Mouse (Mus musculus): ENCODE results near the gene Nos1ap. TPM values are rescaled to one million over a fixed set of nuclear protein-coding genes. Genes with fewer than 3 reads are reported as not detected.

Nos1ap gene
- polyA plus RNA-seq, 1 experiment from 2014 or later, result 5.2 TPM

DNA sequence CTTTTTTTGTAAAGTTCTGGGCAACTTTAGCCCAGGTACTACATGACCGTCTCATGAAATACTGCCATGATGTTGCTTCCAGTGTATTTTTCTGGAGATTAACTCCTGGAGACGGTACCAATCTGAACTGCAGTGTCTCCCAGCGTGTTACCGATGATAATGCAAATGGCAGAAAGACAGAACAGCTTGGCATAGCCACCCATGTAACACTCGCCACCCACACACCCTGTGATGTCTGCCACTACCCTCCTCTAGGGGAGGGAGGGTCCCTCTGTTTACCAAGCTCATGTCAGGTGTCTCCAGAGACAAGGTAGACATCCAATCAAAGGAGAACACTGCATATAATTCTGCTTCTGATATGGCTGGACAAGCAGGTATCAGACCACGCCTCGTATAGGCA lies 70.0 kb downstream of the Nos1ap start:
- no peak for ATAC-seq (ENCODE audit: insufficient read depth)
- Histone ChIP-seq H3K4me2 (no peak overlapping the region), H3K4me1 (replicated peaks) (0 out of 2 replicates have a peak, but pooled peaks cover 5% of the 10 kb centered on the region), H3K27ac (replicated peaks) (no peak overlapping the region), H3K9me3 (replicated peaks) (no peaks in the 10 kb centered on the region), H3K36me3 (replicated peaks) (no peaks in the 10 kb centered on the region), H3K27me3 (no peaks in the 10 kb centered on the region), H3K4me3 (replicated peaks) (no peak overlapping the region), H3K9ac (no peak overlapping the region)
- 67% methylated on average over 7 of the region's 7 CpGs for WGBS (ENCODE audit: insufficient replicate concordance)

- 0 out of 2 replicates have a peak, but pooled peaks cover 7% of the 10 kb centered on the region for H3K4me1 ChIP-seq (replicated peaks)
- no peaks in the 10 kb centered on the region for H3K27me3 ChIP-seq
- 0 out of 2 replicates have a peak overlapping the region, but pooled peaks have one; percentile 4 for H3K4me2 ChIP-seq
- ATAC-seq (ENCODE audit: insufficient read depth), result peak; percentile 84
- H3K27ac ChIP-seq (replicated peaks), result peak overlapping the region; percentile 58
- H3K36me3 ChIP-seq (replicated peaks), result no peaks in the 10 kb centered on the region
- no peak overlapping the region for H3K4me3 ChIP-seq (replicated peaks)
- 65% methylated on average over 6 of the region's 6 CpGs for WGBS (ENCODE audit: insufficient replicate concordance)
- no peaks in the 10 kb centered on the region for H3K9me3 ChIP-seq (replicated peaks)
- H3K9ac ChIP-seq, result no peak overlapping the region
Measured at GRCm38 (mm10) chr1:170516182-170516581, 73.5 kb downstream of the Nos1ap start.

DNA sequence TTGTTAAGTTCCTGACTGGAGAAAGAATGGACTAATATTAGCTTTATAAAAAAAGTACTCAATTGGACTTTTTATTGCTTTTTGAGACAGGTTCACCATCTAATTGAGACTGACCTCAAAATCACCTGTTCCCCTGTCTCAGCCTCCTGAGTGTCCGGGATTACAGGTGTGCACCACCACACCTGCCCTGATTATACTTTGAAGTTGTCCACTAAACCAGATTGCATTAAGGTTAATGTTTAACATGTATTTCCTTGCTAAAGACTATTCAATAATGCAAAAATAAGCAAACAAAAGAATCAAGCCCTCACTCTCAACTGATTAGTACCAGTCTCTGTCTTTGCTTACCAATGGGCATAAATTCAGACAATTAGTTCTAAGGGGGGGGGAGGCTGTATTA lies 74.2 kb downstream of the Nos1ap start:
- WGBS (ENCODE audit: insufficient replicate concordance), result 59% methylated on average over 1 of the region's 1 CpGs
- Histone ChIP-seq H3K4me3 (replicated peaks) (no peak overlapping the region), H3K36me3 (replicated peaks) (no peaks in the 10 kb centered on the region), H3K9me3 (replicated peaks) (no peaks in the 10 kb centered on the region), H3K27ac (replicated peaks) (peak overlapping the region; percentile 19; the same call in 1 of the 2 replicates), H3K9ac (no peak overlapping the region), H3K4me2 (no peak overlapping the region; the same call in 1 of the 2 replicates), H3K4me1 (replicated peaks) (0 out of 2 replicates have a peak, but pooled peaks cover 11% of the 10 kb centered on the region), H3K27me3 (no peaks in the 10 kb centered on the region)
- ATAC-seq (ENCODE audit: insufficient read depth), result no peak

DNA sequence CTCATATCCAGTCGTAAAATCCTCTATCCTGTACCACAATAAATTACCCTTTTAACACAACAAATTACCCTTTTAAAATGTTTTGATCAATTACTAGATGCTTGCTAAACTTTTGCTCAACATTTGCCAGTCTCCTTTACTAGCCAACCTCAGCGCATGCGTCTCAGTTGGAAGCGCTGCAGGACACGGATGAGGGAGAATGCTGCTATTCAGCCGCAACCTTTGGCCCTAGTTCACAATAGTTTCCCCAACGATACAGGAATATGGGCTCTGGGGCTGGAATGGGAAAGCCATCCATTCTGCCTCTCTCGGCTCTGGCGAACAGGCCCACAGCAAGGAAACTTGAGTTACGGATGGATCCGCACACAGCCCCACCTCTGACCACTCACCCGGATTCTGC lies 75.4 kb downstream of the Nos1ap start:
- Histone ChIP-seq H3K4me2 (no peak overlapping the region), H3K27me3 (no peaks in the 10 kb centered on the region), H3K9ac (no peak overlapping the region), H3K4me1 (replicated peaks) (0 out of 2 replicates have a peak, but pooled peaks cover 12% of the 10 kb centered on the region), H3K4me3 (replicated peaks) (no peak overlapping the region), H3K9me3 (replicated peaks) (no peaks in the 10 kb centered on the region), H3K27ac (replicated peaks) (no peak overlapping the region), H3K36me3 (replicated peaks) (no peaks in the 10 kb centered on the region)
- WGBS (ENCODE audit: insufficient replicate concordance), result 80% methylated on average over 12 of the region's 12 CpGs
- ATAC-seq (ENCODE audit: insufficient read depth), result no peak

DNA sequence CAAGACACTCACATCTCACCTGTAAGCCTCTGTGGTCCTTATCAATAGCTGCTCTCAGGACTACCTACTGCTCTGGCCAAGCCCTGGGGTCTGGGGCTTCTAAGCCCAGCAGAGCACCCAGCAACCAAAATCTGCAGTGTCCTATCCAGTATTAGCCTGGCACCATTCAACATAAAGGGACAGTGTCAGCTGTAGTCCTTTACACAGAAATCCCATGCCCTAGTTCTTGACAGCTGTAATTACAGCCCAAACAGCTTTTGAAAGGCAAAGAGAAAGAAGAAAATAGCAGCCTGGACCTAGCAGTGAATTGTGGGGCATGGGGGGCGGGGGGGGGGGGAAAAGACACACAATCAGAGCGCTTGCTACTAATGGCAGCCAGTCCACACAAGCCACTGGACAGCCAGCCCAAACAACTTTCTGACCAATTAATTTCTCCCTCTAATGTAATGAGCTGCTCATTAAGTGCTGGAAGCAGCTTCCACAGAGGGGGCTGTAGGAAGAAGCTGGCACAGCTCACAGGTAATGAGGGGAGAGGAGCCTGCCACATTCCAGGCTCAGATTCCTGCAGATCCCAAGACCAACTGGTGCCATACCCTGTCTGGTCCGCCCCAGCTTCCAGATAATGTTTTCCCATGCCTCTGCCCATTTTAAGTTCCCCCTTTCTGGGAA lies 77.1 kb downstream of the Nos1ap start:
- Histone ChIP-seq H3K4me3 (replicated peaks) (no peak overlapping the region), H3K9ac (no peak overlapping the region), H3K9me3 (replicated peaks) (no peaks in the 10 kb centered on the region), H3K4me1 (replicated peaks) (0 out of 2 replicates have a peak, but pooled peaks cover 12% of the 10 kb centered on the region), H3K27me3 (no peaks in the 10 kb centered on the region), H3K36me3 (replicated peaks) (no peaks in the 10 kb centered on the region), H3K4me2 (no peak overlapping the region), H3K27ac (replicated peaks) (no peak overlapping the region)
- no peak for ATAC-seq (ENCODE audit: insufficient read depth)
- 50% methylated on average over 3 of the region's 3 CpGs for WGBS (ENCODE audit: insufficient replicate concordance)

GRCm38 (mm10) chr1:170510595-170511240 lies 78.9 kb downstream of the Nos1ap start:
- no peak overlapping the region for H3K4me2 ChIP-seq
- no peak overlapping the region for H3K4me3 ChIP-seq (replicated peaks)
- ATAC-seq (ENCODE audit: insufficient read depth), result no peak
- WGBS (ENCODE audit: insufficient replicate concordance), result 8% methylated on average over 3 of the region's 3 CpGs
- H3K9ac ChIP-seq, result no peak overlapping the region
- H3K9me3 ChIP-seq (replicated peaks), result no peaks in the 10 kb centered on the region
- 0 out of 2 replicates have a peak, but pooled peaks cover 12% of the 10 kb centered on the region for H3K4me1 ChIP-seq (replicated peaks)
- no peak overlapping the region for H3K27ac ChIP-seq (replicated peaks)
- no peaks in the 10 kb centered on the region for H3K27me3 ChIP-seq
- no peaks in the 10 kb centered on the region for H3K36me3 ChIP-seq (replicated peaks)

- Histone ChIP-seq H3K27me3 (no peaks in the 10 kb centered on the region), H3K4me1 (replicated peaks) (0 out of 2 replicates have a peak, but pooled peaks cover 10% of the 10 kb centered on the region), H3K4me2 (no peak overlapping the region), H3K36me3 (replicated peaks) (no peaks in the 10 kb centered on the region), H3K27ac (replicated peaks) (no peak overlapping the region), H3K9me3 (replicated peaks) (no peaks in the 10 kb centered on the region), H3K9ac (no peak overlapping the region), H3K4me3 (replicated peaks) (no peak overlapping the region)
- WGBS (ENCODE audit: insufficient replicate concordance), result 64% methylated on average over 6 of the region's 6 CpGs
- ATAC-seq (ENCODE audit: insufficient read depth), result no peak
Measured at GRCm38 (mm10) chr1:170506309-170506708, 83.4 kb downstream of the Nos1ap start.

DNA sequence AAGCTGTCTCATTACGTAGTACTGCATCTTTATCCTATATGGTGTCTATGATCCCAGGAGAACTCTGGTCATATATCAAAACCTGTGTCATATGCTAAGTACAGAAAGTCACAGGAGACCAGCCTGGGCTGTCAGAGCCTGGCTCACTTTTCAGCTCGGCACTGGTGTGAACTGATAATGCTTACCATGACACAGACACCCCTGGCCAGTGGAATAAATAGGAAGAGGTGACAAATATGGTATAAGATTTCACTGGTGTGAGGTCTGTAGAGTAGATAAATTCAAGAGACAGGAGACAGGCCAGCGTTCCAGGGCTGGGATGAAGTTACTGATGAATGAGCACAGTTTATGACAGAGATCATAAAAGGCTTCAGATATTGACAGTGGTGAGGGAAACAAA lies 84.6 kb downstream of the Nos1ap start:
- no peaks in the 10 kb centered on the region for H3K36me3 ChIP-seq (replicated peaks)
- ATAC-seq (ENCODE audit: insufficient read depth), result no peak
- 34% methylated on average over 3 of the region's 3 CpGs for WGBS (ENCODE audit: insufficient replicate concordance)
- no peaks in the 10 kb centered on the region for H3K9me3 ChIP-seq (replicated peaks)
- H3K4me3 ChIP-seq (replicated peaks), result no peak overlapping the region
- H3K9ac ChIP-seq, result no peak overlapping the region
- H3K27ac ChIP-seq (replicated peaks), result no peak overlapping the region
- no peaks in the 10 kb centered on the region for H3K27me3 ChIP-seq
- peaks cover 9% of the 10 kb centered on the region; the same call in 1 of the 2 replicates for H3K4me1 ChIP-seq (replicated peaks)
- H3K4me2 ChIP-seq, result no peak overlapping the region

GRCm38 (mm10) chr1:170504378-170504777 lies 85.3 kb downstream of the Nos1ap start:
- H3K9ac ChIP-seq, result no peak overlapping the region
- H3K27me3 ChIP-seq, result no peaks in the 10 kb centered on the region
- 58% methylated on average over 4 of the region's 4 CpGs for WGBS (ENCODE audit: insufficient replicate concordance)
- H3K4me2 ChIP-seq, result no peak overlapping the region
- ATAC-seq (ENCODE audit: insufficient read depth), result no peak
- H3K4me1 ChIP-seq (replicated peaks), result peaks cover 15% of the 10 kb centered on the region
- H3K9me3 ChIP-seq (replicated peaks), result no peaks in the 10 kb centered on the region
- no peak overlapping the region for H3K4me3 ChIP-seq (replicated peaks)
- H3K36me3 ChIP-seq (replicated peaks), result no peaks in the 10 kb centered on the region
- no peak overlapping the region for H3K27ac ChIP-seq (replicated peaks)

DNA sequence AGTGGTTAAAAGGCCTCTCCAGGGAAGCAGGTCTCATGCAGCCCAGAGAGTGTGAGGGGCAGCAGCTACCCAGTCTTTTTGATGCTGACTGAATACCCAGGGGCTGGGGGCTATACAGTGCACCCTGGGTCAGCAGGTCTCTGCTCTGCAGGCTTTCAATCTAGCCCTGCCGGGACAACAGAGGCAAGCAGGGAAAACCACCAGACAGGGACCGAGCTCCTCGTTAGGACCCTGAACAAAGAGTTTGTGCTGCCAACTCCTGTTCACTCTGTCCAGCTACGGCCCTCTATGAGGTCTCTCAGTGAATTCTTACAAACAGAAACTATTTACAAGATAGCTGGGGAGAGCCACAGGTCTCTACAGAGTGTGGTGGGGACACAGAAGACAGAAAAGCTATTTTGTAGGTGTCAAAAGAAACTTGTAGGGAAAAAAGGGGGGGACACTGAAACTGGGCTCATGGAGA lies 86.4 kb downstream of the Nos1ap start:
- no peak overlapping the region for H3K9ac ChIP-seq
- H3K36me3 ChIP-seq (replicated peaks), result no peaks in the 10 kb centered on the region
- no peak overlapping the region for H3K4me3 ChIP-seq (replicated peaks)
- H3K4me2 ChIP-seq, result no peak overlapping the region
- peaks cover 16% of the 10 kb centered on the region for H3K4me1 ChIP-seq (replicated peaks)
- H3K27me3 ChIP-seq, result no peaks in the 10 kb centered on the region
- H3K9me3 ChIP-seq (replicated peaks), result no peaks in the 10 kb centered on the region
- no peak for ATAC-seq (ENCODE audit: insufficient read depth)
- no peak overlapping the region for H3K27ac ChIP-seq (replicated peaks)
- 63% methylated on average over 4 of the region's 4 CpGs for WGBS (ENCODE audit: insufficient replicate concordance)

DNA sequence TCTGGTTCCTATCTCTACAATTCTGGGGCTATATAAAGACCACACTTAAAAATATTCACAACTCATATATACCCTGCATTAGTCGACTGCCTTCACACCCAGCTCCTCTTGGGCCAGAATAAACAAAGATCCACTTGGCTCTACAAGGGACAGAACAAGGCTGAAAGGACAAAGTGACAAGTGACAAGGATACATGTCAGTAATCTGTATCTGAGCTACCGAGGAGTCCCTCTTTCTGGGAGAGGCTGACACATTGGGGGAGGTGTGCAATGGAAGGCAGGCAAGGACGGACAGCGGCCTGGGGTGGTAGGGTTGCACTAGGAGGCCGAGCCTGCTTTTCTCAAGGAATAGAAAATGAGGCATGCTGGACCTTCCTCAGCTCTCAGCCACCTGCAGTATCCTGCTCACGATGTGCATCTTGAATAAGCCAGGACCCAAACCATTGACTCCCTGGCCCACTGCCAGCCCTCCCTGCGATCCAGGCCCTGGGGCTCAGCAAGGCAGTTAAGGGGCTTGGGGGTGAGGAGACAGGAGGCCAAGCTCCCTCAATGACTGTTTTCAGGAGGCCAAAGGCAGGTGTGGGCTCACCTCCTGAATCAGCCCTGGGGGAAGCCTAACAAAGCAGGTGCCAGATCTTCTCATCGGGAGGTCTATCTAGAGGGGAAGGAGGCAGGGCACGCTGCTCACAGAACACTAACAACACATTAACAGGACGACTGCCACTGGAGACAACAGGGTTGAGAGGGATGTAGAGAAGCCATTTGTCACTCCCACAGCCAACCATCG lies 87.0 kb downstream of the Nos1ap start:
- H3K9ac ChIP-seq, result no peak overlapping the region
- H3K36me3 ChIP-seq (replicated peaks), result no peaks in the 10 kb centered on the region
- ATAC-seq (ENCODE audit: insufficient read depth), result no peak
- no peaks in the 10 kb centered on the region for H3K9me3 ChIP-seq (replicated peaks)
- no peak overlapping the region for H3K4me3 ChIP-seq (replicated peaks)
- 54% methylated on average over 11 of the region's 11 CpGs for WGBS (ENCODE audit: insufficient replicate concordance)
- no peak overlapping the region for H3K4me2 ChIP-seq
- peaks cover 16% of the 10 kb centered on the region for H3K4me1 ChIP-seq (replicated peaks)
- H3K27ac ChIP-seq (replicated peaks), result no peak overlapping the region
- H3K27me3 ChIP-seq, result no peaks in the 10 kb centered on the region
